Mouse (Mus musculus) heart, embryonic 11.5 days (tissue): Measurements from ENCODE around the gene Acap2. TPM values are rescaled to one million over a fixed set of nuclear protein-coding genes. Genes with fewer than 3 reads are reported as not detected.

ENCODE experiments used
- ATAC-seq: fragments of 200-750 bp; cut with Nextera tagmentation; replicated peaks from 2 replicates; pipeline ENCODE4 v1.8.0; 2017; ENCODE audit warnings: moderate library complexity; ENCODE audit not compliant: insufficient number of reproducible peaks, low FRiP score, low TSS enrichment
- H3K27ac ChIP-seq: fragments of 300-500 bp; sonication (generic); 2 replicates; pipeline ENCODE4 v1.5.1; 2014; ENCODE audit warnings: mild to moderate bottlenecking, low read depth, low read length
- H3K27me3 ChIP-seq: fragments of 300-500 bp; sonication (generic); 2 replicates; pipeline ENCODE4 v1.6.1; 2014; ENCODE audit warnings: mild to moderate bottlenecking, low read length, mixed read lengths; ENCODE audit not compliant: control insufficient read depth, insufficient read depth
- H3K36me3 ChIP-seq: fragments of 300-500 bp; sonication (generic); 2 replicates; pipeline ENCODE4 v1.6.1; 2014; ENCODE audit warnings: mild to moderate bottlenecking, low read length, moderate library complexity, mixed read lengths; ENCODE audit not compliant: control insufficient read depth, insufficient read depth
- H3K4me1 ChIP-seq: fragments of 300-500 bp; sonication (generic); 2 replicates; pipeline ENCODE4 v1.6.1; 2014; ENCODE audit warnings: low read length; ENCODE audit not compliant: control insufficient read depth, insufficient read depth
- H3K4me2 ChIP-seq: fragments of 300-500 bp; sonication (generic); 2 replicates; pipeline ENCODE4 v1.6.1; 2014; ENCODE audit warnings: mild to moderate bottlenecking, moderate library complexity
- H3K4me3 ChIP-seq: fragments of 300-500 bp; sonication (generic); 2 replicates; pipeline ENCODE4 v1.5.1; 2014; ENCODE audit warnings: low read depth, low read length
- H3K9ac ChIP-seq: fragments of 300-500 bp; sonication (generic); 2 replicates; pipeline ENCODE4 v1.6.1; 2014; ENCODE audit warnings: mild to moderate bottlenecking, low read depth, low read length, moderate library complexity
- H3K9me3 ChIP-seq: fragments of 300-500 bp; sonication (generic); replicated peaks from 2 replicates; pipeline ENCODE4 v1.6.1; 2016; ENCODE audit warnings: low read length; ENCODE audit not compliant: control insufficient read depth
- WGBS: fragments of 180-500 bp; shearing (Covaris S2); extraction: QIAGEN DNeasy Blood & Tissue Kit; methylation state at CpG from one replicate; pipeline ENCODE4 v1.1.7; 2014; ENCODE audit not compliant: insufficient replicate concordance; 5-methylcytosine and 5-hydroxymethylcytosine counted together
- polyA plus RNA-seq: library from polyadenylated mRNA; unstranded; fragments of >200 nt; fragmentation: Nextera tagmentation; extraction: Ambion mirVana; gene quantifications from 2 replicates; pipeline ENCODE4 v1.2.1, GENCODE M21; 2014

The Acap2 gene
- polyA plus RNA-seq, 1 experiment from 2014 or later = 14.7 TPM

DNA sequence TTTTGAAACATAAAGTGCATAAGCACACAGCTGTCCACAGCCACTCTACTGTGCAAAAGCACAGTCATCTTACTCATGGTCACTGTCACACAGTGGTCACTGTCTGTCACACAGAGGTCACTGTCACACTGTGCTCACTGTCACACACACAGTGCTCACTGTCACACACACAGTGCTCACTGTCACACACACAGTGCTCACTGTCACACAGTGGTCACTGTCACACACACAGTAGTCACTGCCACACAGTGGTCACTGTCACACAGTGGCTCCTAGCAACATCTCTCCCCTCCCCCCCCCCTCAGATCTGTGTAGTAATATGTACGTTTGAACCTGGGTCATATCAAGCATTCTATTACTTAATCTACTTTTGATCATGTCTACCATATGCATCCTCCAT is 13.9 kb downstream of the Acap2 start:
- H3K4me3 ChIP-seq = no peak overlapping the region
- peaks cover 27% of the 10 kb centered on the region for H3K4me1 ChIP-seq
- no peak overlapping the region for H3K9ac ChIP-seq
- H3K27me3 ChIP-seq = no peaks in the 10 kb centered on the region
- no peak overlapping the region for H3K4me2 ChIP-seq
- H3K36me3 ChIP-seq = no peaks in the 10 kb centered on the region
- 81% methylated on average over 1 of the region's 1 CpGs for WGBS
- no peaks in the 10 kb centered on the region for H3K9me3 ChIP-seq
- ATAC-seq = no peak
- H3K27ac ChIP-seq = no peak overlapping the region

DNA sequence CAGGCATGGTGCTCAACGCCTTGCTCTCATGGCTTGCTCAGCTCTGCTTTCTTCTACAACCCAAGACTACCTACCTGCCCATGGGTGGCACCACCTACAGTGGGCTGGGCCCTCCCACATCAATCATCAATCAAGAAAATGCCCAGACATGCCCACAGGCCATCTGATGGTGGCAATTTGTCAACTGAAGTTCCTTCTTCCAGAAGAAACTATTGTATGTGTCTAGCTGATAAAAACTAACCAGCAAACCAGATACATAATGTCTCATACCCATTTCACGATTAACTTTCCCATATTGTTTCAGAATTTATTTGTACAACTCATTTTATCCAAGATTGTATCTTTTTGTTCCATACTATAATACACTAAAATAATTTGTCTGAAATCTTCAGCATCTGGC is 15.3 kb downstream of the Acap2 start:
- Histone ChIP-seq H3K27me3 (no peaks in the 10 kb centered on the region), H3K4me1 (peaks cover 21% of the 10 kb centered on the region), H3K9me3 (no peaks in the 10 kb centered on the region), H3K4me2 (no peak overlapping the region), H3K27ac (no peak overlapping the region), H3K4me3 (no peak overlapping the region), H3K36me3 (no peaks in the 10 kb centered on the region), H3K9ac (no peak overlapping the region)
- WGBS = 84% methylated on average over 2 of the region's 2 CpGs
- no peak for ATAC-seq

DNA sequence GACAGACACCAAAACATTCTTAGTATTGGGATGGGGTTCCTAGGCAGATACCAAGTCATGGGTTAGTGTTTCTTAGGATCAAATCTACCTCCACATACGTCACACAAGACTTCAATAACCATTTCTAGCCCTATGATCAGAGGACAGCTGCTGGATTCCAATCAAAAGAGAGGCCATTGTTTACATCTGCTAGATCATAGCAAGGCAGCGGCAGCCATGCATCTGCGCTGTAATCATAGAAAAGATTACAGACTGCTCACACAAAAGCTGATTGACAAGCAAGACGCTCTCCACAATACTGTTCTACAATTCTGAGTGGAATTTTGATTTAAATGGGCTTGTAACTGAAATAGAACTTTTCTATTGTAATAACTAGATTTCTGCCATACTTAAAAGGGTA is 16.3 kb downstream of the Acap2 start:
- H3K36me3 ChIP-seq = no peaks in the 10 kb centered on the region
- WGBS = 70% methylated on average over 4 of the region's 4 CpGs
- no peak overlapping the region for H3K27ac ChIP-seq
- ATAC-seq = no peak
- H3K27me3 ChIP-seq = no peaks in the 10 kb centered on the region
- peaks cover 21% of the 10 kb centered on the region for H3K4me1 ChIP-seq
- H3K4me3 ChIP-seq = no peak overlapping the region
- H3K9ac ChIP-seq = no peak overlapping the region
- no peaks in the 10 kb centered on the region for H3K9me3 ChIP-seq
- no peak overlapping the region for H3K4me2 ChIP-seq

DNA sequence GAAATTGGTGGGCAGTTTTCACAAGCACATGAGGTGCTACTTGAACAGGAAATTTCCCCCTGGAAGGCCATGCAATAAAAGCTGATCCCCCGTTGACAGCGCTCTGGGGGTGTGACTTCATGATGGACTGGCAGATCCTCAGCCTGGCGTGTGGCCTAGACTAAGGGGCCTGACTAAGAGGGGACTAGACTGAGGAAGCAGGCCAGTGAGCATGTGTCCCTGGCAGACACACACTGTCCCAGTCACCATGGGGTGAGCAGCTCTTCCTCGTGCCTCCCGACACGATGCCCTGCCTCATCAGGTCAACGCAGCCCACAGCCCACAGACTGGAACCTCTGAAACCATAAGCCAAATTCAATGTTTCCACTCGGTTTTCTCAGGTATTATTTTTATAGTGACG is 18.5 kb downstream of the Acap2 start:
- 70% methylated on average over 9 of the region's 9 CpGs for WGBS
- Histone ChIP-seq H3K4me3 (no peak overlapping the region), H3K36me3 (no peaks in the 10 kb centered on the region), H3K4me1 (peaks cover 21% of the 10 kb centered on the region), H3K27ac (no peak overlapping the region), H3K9me3 (no peaks in the 10 kb centered on the region), H3K9ac (no peak overlapping the region), H3K27me3 (no peaks in the 10 kb centered on the region), H3K4me2 (no peak overlapping the region)
- ATAC-seq = no peak; the same call in 1 of the 2 replicates

DNA sequence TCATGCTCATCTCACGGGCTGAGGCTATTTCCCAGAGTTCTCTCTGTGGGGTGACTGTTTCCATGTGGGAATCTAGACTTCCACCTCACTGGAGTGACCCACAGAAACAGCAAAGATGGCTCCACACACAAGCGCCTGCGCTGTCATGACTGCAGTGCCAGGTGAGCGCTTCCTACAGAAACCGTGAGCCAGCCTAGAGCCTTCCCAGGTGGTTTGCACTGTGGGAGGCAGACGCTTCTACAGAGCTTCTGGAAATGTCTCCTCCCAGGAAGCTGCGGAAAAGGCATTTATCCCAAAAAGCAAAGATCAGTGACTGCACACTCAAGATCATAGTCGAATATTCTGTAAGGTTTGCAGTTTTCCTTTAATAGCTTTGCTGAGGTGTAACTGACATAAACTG is 20.2 kb downstream of the Acap2 start:
- no peak overlapping the region for H3K9ac ChIP-seq
- H3K4me1 ChIP-seq = peaks cover 21% of the 10 kb centered on the region
- ATAC-seq = no peak
- no peaks in the 10 kb centered on the region for H3K9me3 ChIP-seq
- 85% methylated on average over 8 of the region's 8 CpGs for WGBS
- no peak overlapping the region for H3K4me3 ChIP-seq
- no peaks in the 10 kb centered on the region for H3K27me3 ChIP-seq
- H3K27ac ChIP-seq = no peak overlapping the region
- no peak overlapping the region for H3K4me2 ChIP-seq
- H3K36me3 ChIP-seq = no peaks in the 10 kb centered on the region

DNA sequence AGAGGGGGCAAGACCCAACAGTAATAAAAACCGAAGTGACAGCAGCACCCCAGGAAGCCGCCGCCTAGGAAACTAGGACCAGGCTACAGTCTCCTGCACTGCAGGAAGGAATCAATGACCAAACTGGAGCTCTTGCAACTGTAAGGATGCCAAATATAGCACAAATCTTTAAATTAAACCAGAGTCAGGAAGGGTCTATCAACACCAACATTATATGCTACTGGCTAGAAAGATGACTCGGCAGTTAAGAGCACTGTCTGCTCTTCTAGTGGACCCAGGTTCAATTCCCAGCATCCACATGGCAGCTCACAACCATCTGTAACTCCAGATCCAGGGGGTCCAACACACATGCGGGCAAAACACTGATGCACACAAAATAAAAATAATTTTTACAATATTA is 21.7 kb downstream of the Acap2 start:
- Histone ChIP-seq H3K4me3 (no peak overlapping the region), H3K27me3 (no peaks in the 10 kb centered on the region), H3K9ac (no peak overlapping the region), H3K4me1 (peaks cover 21% of the 10 kb centered on the region), H3K27ac (no peak overlapping the region), H3K36me3 (no peaks in the 10 kb centered on the region), H3K9me3 (no peaks in the 10 kb centered on the region), H3K4me2 (no peak overlapping the region)
- no peak for ATAC-seq
- WGBS = 65% methylated on average over 5 of the region's 5 CpGs

DNA sequence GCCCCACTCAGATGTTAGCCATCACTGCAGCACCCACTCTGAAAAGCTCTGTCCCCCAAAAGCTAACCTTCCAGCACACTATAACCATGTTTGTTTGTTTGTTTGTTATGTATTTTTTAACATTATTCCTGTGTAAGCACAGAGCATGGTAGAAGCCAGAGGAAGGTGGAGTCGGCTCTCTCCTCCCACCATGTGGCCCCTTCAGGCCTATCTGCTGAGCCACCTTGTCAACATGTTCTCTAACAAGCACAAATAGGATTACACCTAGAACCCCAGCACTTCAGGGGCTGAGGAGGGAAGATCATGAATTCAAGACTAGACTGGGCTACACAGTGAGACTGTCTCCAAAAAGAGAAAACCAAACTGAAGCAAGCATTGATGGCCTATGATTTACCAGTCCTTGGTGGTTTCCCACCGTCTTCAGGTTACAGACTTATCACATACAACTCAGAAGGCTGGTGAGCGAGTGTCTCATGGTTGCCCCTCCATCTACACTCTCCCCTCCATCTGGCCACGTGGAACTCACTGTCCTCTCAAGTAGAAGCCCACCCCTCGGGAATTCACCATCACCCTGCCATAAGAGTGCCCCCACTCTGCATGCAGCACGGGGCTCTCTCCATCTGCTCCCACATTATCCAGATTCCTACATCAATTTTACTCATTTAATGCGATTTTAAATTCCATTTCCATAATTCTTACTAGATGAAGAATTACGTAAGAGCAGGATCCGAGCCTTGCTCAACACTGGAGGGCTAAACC is 26.0 kb downstream of the Acap2 start:
- ATAC-seq = no peak

DNA sequence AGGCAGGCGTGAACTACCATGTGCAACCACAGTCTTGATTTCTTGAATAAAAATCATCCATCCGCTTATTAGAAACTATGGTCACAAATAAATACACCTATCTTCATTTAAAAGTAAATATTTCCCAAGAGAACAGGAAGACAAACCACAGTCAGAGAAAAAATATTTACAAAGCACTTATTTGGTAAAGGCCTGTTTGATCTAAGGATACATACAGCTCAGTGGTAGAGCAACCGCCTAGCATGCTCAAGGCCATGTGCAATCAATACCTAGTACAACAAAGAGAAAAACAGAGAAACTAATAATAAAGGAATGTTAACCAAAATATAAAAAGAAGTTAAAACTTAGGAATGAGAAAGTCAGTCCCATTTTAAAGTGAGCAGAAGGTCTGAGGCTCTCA is 28.8 kb downstream of the Acap2 start:
- Histone ChIP-seq H3K27ac (no peak overlapping the region), H3K27me3 (no peaks in the 10 kb centered on the region), H3K4me3 (no peak overlapping the region), H3K9me3 (no peaks in the 10 kb centered on the region), H3K36me3 (no peaks in the 10 kb centered on the region), H3K4me2 (no peak overlapping the region), H3K4me1 (peaks cover 15% of the 10 kb centered on the region), H3K9ac (no peak overlapping the region)
- no peak for ATAC-seq
- WGBS = 92% methylated on average over 3 of the region's 3 CpGs

More for the DNA sequence above, 26.0 kb downstream of the Acap2 start:
- Histone ChIP-seq H3K9me3 (no peaks in the 10 kb centered on the region), H3K27me3 (no peaks in the 10 kb centered on the region), H3K4me2 (no peak overlapping the region), H3K4me3 (no peak overlapping the region), H3K27ac (no peak overlapping the region), H3K4me1 (peaks cover 5% of the 10 kb centered on the region; the same call in 1 of the 2 replicates), H3K9ac (no peak overlapping the region), H3K36me3 (no peaks in the 10 kb centered on the region)
- 75% methylated on average over 9 of the region's 9 CpGs for WGBS

DNA sequence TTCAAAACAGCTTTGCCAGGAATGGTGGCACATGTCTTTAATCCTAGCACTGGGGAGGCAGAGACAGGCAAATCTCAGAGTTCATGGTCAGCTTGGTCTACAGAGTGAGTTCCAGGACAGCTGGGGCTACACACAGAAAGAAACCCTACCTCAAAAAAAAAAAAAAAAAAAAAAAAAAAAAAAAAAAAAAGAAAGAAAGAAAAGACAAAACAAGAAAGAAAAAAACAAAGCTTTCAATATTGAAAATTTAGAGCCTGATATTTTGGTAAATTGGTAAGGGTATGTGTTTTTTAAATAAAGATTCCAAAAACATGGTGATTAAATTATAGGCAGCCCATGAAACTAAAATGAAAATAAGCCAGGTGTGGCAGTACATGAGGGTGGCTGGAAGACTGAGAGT is 29.6 kb downstream of the Acap2 start:
- no peaks in the 10 kb centered on the region for H3K27me3 ChIP-seq
- H3K36me3 ChIP-seq = no peaks in the 10 kb centered on the region
- ATAC-seq = no peak
- no peaks in the 10 kb centered on the region for H3K9me3 ChIP-seq
- no peak overlapping the region for H3K4me2 ChIP-seq
- no peak overlapping the region for H3K9ac ChIP-seq
- H3K4me3 ChIP-seq = no peak overlapping the region
- H3K4me1 ChIP-seq = peaks cover 16% of the 10 kb centered on the region
- H3K27ac ChIP-seq = no peak overlapping the region
